Mouse (Mus musculus): ENCODE measurements at regions not wholly inside any gene's neighbourhood (a gene's known extent, or its start where the extent isn't known, plus 50 kb on each side); places are given as distances from the start of the nearest gene placed in this dataset.
A peak's percentile ranks its signal among the peaks of the same experiment; 100 is the strongest.
"Not testable (repeated sequence)": the region's sequence is repeated elsewhere in the genome, so short reads cannot be mapped to it uniquely, and the experiment has no call there.

DNA sequence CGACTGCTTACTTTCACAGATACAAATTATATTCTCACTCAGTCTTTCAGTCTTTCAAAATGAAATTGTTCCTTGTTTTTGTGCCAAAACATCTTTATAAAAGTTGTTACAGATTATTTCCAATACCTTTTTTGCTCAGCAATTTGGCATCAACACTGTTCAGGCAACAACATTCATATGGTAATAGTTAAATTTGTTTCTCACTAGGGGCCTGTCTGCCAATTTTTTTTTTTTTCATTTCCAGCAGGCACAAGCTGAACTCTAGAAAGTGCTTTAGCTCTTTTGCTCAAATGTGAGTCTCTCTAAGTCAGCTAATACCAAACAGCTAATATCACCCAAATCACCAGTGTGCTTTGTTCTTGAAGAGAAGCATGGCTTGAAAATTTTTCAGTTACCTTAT, 199.4 kb downstream of the Antxr2 start:
- DNase-seq (ENCODE audit: low spot score in 2 of 2): no peak

DNA sequence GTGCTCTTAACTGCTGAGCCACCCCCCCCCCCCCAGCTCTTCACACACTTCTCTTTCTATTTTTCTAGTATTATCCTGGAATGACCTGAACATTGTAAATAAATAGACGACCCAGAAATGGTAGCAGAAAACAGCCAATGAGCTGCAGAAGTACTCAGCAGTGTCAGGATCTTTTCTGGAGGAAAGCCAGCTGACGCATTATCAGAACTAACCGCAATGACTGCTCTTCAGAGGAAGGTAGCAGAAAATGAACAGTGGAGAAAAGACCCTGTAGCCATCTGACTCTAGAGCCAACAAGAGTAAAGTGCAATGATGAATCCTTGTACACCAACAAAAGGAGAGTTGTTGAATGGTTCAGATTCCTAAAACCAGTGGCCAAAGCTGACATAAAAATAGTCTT, 213.4 kb downstream of the Antxr2 start:
- no peak for DNase-seq (ENCODE audit: low spot score in 2 of 2)

DNA sequence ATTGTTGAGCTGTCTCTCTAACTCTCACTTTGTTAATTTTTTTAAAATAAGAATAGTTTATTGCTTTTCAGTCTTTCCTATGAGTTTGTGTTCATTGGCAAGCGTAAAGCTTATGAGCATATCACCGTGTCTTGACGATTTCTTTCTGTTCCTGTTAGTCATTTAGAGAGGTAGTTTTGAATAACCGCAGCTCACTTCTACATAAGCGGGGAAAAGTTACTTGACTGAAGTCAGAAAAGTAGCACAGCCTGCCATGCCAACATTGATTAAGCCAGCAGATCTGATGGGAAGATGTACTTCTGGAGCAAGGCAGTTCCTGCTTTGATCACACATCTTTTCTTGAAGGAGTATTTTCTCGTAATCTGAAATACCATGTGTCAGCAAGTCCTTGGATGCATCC, 215.5 kb downstream of the Antxr2 start:
- no peak for DNase-seq (ENCODE audit: low spot score in 2 of 2)

DNA sequence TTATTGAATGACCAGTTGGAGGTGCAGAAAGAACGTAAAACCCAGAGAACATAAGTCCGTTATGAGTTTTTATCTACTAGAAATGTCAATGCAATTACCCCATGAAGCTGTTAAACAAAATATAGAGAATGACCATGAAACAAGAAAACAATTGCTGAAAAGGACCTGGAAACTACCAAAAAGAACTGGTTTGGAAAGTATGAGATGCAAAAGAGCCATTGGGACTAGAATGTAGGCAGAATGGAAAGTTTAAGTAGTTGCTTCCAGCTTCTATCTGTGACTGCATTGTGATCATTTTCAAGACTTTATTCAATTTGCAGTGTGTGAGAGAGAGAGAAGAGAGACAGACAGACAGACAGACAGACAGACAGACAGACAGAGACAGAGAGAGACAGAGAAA, 216.1 kb downstream of the Antxr2 start:
- DNase-seq (ENCODE audit: low spot score in 2 of 2): no peak

DNA sequence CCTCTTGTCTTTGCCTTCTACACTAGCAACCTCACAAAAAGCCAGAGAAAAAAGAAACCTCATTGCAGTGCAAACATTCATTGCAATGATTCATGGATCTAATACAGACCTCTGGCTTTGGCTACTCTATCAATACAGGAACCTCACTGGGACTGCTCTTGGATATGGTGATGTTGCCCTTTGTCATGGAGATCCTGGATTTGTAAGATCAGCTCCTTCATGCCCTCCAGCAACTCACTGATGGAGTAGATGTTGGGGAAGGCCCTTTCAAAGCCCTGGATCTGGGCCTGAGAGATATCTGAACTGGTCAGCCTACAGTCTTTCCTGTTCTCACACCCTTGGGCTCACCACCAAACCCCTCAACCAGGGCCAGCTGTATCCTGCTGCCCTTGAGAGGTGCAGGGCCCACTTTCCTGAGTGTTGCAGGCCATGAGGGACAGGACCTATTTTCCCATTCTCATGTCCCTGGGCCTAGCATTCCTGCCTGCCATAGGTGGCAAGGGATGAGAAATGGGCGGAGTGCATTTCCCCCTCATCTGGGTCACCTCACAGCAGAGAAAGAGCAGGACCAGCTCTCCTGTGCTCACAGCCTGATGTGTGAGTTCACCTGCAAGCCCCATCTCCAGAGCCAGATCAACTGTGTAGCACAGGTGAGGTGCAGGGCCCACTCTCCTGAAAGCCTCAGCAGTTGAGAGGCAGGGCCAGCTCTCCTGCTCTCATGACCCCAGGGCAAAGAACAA, 218.1 kb downstream of the Antxr2 start:
- DNase-seq (ENCODE audit: low spot score in 2 of 2): no peak

DNA sequence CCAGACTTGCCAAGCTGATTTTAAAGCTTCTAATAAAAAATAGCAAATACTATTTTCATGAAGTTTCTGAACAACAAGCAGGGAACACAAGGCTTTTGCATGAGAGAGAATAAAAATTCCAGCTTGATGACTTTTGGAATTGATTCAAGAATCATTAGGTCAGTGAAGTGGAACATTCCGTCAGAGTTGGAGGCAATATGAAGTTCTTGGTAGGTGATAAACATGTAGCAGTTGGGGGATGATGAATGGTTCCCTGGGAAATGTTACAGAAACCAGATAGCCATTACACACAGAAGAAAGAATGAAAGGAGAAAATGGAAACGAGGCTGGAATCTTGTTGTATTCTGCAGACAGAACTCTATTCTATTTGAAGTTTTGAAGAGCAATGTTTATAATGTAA, 221.8 kb downstream of the Antxr2 start:
- DNase-seq (ENCODE audit: low spot score in 2 of 2): no peak

DNA sequence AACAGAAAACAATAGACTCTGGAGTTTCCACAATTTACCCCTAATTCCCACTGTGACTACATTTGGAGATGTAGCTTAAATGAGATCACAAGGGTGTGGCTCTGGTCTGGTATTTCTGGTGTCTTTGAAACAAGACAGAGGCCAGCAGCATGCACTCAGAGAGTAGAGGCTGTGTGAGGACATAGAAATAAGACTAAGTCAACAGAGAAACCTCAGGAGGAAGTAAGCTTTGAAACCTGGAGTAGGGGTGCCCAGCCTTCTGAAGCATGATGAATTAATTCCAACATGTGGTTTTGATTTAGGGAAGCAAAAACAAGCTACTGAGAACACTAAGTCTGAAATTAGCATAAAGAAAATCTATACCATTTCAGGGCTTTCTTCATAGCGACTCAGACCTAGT, 223.7 kb downstream of the Antxr2 start:
- DNase-seq (ENCODE audit: low spot score in 2 of 2): no peak

DNA sequence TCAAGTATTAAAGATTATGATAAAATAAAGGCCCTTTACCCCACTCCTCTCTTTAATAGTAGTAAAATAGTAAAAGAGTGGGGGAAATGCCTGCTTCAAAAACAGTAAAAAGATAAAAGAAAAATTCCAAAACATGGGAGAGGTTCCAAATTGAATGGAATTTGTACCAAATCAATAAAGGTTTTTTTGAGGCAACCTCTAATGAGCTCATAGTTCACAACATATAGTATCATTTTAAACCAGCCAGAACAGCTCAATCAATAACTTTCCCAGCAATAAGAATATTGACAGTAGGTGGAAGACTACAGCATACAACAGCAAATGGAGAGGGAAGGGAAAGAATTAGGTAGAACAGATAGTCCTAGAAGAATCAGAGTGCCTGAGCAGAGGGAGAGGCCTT, 224.1 kb downstream of the Antxr2 start:
- no peak for DNase-seq (ENCODE audit: low spot score in 2 of 2)

DNA sequence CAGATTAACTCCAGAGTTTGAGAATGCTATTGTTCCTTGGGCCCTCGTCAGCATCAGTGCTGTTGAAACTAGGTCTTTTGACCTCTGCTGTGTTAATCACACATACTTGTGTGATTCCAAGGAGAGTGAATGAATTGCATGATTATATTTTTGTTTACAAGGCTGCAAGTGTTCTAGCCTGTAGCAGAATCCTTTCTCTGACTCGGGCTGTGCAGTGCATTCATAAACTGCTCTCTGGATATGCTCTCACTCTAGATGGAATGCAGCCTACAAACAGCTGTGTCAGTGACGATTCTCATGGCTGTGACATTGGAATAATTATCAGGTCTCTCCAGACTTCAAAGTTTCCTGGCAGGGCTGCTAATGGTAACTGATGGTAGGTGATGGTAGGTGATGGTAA, 230.8 kb downstream of the Antxr2 start:
- DNase-seq (ENCODE audit: low spot score in 2 of 2): no peak

DNA sequence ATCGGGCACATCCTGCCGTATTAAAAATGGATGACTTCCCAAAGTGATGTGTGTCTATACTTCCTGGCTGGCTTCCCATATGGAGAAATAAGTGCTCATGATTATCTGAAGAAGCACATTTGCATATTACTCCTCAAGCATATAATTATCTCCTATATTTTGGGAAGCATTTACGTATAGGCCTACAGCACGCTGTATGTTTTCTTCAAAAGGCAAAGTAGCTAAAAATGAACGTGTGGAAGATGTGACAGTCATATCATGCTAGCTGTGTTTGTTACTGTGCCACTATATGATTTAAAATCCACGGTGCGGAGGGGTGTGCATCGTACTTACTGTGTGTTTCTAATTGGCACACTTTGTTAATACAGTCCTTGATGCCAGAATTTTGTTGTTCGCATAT, 242.7 kb downstream of the Antxr2 start:
- no peak for DNase-seq (ENCODE audit: low spot score in 2 of 2)

DNA sequence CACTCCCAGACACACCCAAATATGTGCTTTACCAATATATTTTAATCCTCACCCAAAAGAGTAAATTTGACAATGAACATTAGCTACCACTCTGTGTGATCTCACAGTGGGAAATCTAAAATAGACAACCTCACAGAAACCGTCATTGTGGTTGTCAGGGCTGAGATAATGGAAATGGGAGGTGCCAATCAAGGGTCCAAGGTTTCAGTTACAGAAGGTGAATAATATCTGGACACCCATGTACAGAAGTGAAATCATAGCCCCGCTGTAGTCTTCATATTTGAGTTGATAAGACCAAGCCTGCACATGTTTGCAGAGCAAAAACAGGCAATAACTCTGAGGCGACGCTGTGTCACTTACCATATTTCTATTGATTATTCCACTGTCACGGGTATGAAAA, 243.8 kb downstream of the Antxr2 start:
- DNase-seq (ENCODE audit: low spot score in 2 of 2): no peak

DNA sequence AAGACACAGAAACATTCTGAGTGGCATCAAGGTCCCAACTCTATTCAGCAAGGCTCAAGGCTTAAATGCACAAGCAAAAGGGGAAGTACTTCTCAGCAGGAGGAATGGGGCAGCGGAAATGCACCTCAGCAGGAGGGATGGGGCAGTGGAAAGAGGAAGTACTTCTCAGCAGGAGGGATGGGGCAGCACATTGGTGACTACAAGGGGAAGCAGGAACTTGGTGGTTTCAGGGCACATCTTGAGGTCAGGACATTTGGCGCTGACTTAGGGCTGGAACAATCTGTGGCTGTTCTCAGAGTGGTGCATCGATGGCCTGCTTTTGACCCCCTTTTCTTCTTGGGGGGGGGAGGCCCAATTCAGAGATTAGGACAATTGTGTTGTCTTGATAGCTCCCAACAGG, 255.7 kb downstream of the Antxr2 start:
- not testable (repeated sequence) for DNase-seq (ENCODE audit: low spot score in 2 of 2)

DNA sequence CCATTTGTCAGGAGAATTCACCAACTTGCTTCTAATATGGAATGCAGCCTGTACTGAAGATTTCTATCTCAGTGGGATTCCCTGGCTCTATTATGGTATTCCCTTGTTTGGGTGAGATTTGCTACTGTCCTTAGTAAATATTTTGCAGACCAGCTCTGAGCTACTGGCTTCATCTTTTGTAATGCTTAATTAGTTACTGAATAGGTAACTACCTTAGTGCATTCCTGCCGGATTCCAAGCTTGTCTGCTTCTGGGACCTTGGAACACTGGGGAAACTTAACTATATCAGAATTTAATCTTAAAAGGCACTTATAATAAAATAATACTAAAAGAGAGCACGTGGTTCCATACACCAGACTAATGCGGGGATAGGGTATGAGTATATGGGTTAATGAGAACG, 257.4 kb downstream of the Antxr2 start:
- not testable (repeated sequence) for DNase-seq (ENCODE audit: low spot score in 2 of 2)

DNA sequence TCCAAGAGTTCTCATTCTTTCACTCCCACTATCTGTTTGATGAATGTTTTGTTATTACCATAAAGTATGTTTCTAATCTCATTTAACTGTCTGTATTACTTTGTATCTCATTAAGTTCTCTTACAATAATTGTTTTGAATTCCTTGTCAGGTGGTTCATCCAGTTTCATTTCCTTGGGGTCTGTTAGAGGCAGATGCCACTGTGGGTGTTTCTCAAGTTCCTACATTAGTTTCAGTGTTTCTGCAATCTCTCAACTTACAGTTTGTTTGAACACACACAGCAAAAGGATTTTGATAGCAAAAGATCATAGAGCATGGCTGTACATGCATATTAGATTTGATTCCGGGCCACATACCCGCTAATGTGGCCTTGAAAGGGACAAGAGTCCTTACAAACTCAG, 280.5 kb upstream of the Gk2 start:
- no peak for DNase-seq (ENCODE audit: low spot score in 2 of 2)

DNA sequence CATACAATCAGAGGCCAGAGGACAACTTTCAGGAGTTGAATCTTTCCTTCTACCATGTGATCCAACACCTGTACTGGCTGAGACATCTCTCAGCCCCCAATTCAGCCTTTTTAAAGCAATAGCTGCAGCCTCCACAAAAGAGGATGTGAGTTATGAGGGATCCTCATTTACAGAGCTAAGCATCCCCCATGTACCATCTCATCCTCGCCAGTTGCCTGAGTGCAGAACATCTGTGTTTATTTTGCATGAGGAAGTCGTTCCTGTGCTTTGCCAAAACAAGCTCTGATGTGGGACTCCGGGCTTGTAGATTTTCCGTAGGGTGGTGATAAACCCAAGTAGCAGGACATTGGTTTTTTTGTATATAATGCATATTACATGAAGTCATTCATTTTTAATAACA, 274.1 kb upstream of the Gk2 start:
- DNase-seq (ENCODE audit: low spot score in 2 of 2): no peak

DNA sequence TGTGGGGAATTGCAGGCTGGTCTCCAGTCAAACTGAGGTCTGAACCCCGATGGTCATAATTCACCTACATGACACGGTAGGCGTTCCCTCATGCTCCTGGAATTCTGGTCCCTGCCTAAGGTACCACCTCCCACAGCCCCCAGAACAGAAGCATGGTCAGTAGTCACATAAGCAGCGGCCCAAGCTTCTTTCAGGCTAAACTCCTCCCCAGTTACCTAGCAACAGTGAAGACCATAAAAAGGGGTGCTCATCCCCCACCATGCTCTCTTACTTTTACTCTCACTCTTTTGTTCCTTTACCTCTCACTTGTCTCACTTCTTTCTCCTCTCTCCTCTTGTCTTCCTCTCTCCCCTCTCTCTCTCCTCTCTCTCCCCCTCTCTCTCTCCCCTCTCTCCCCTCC, 262.5 kb upstream of the Gk2 start:
- DNase-seq (ENCODE audit: low spot score in 2 of 2): not testable (repeated sequence)

DNA sequence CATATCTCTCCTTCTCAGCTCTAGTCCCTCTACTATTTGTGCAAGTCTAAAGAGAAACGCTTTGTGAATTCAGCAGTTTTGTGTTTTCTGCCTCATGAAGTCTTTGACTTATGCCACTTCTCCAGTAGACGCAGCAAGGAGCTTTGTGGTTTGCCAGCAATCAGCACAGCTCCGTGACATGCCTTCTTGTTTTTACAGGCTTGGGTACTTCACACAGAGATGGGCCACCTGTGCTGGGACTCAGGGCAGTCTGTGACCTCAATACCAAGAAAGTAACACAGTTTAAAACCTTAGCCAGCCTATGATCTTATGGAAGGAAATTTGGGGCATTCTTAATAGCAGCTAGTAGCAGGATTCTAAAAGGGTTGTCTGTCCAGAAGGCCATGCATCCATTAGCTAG, 248.4 kb upstream of the Gk2 start:
- no peak for DNase-seq (ENCODE audit: low spot score in 2 of 2)

DNA sequence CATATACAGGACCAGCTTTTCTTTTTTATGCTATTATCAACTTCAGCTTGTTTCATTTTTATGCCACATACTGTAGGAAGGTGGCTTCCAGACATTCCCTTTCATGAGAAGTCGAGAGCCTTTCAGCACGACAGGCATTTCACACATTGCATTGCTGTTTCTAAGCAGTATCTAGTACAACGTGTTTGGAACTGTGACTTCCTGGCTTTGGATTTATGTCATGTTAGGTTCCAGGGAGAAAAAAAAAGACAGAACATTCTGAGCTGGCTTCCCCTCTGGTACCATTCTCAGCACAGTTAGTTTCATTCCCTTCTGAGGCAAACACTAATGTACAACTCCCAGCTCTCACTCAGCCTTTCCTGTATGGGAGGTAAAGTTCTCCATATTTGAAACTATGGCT, 243.7 kb upstream of the Gk2 start:
- DNase-seq (ENCODE audit: low spot score in 2 of 2): peak in 1 of 2 experiments; percentile 8

DNA sequence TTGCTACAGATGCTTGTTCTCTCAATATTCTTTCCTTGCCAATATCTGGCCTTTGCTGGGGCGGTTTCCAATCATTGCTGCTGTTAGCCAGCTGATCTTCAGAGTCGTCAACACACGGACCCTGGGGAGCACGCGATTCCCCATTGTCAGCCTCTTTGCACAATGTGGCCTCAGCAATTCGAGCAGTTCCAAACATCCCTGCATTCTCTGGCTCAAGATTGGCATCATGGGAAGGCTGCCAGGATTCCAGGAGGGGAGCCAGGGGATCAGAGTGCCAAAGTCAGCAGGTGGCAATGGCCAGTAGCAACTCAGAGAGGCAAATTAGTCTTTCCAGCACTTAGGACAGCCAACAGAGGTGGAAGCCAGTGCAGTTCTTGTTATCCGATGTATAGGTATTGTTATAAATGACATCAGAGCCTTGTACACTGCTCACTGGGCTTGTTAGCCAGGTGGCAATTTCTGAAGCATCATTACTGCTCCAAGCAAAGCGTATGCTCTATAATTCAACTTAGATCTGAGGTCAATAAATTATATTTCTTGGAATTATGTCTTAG, 240.8 kb upstream of the Gk2 start:
- no peak for DNase-seq (ENCODE audit: low spot score in 2 of 2)

DNA sequence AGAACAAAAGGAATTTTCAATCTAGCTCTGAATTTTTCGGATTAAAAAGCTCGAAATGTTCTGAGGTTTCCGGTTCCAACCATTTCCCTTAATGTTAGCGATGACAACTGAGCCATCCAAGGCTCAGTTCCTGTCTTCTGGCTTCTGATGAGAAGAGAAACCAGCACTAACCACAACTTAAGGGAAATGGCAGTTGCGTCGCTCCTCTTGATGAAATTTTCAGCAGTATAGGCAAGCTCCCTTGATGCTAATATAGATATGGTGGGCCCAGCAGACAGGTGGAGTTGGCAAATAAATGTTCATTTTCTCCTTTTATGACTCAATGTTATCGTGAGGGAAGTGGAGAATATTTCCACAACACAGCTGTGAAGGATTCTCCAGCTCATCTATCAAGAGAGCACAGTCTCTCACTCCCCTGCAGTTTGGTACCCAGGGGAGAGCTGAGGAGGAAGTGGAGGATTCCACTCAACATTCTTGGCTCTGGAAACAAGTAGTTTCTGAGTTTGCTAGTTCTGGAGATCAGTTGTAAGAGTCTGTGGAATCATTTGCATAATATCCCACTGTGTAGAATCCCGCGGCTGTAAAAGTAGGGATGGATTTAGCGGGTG, 236.6 kb upstream of the Gk2 start:
- DNase-seq (ENCODE audit: low spot score in 2 of 2): no peak

DNA sequence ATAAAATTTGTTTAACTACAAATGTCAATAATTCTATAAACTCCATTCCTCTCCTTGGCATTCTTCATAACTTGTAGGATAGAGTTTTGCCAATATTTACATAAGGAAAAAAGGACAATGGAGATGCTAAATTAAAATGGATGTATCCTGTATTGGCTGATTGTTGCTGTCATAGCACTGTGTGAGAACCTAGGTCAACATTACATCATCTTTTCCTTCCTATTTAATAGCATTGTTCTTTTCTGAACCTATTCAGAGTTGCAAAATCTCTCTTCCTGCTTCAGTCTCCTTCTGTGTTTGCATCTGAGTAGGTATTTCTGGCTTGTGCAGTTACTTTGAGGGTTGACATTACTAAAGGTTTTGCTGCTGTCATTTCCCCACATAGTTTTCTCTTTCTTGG, 228.6 kb upstream of the Gk2 start:
- DNase-seq (ENCODE audit: low spot score in 2 of 2): no peak

DNA sequence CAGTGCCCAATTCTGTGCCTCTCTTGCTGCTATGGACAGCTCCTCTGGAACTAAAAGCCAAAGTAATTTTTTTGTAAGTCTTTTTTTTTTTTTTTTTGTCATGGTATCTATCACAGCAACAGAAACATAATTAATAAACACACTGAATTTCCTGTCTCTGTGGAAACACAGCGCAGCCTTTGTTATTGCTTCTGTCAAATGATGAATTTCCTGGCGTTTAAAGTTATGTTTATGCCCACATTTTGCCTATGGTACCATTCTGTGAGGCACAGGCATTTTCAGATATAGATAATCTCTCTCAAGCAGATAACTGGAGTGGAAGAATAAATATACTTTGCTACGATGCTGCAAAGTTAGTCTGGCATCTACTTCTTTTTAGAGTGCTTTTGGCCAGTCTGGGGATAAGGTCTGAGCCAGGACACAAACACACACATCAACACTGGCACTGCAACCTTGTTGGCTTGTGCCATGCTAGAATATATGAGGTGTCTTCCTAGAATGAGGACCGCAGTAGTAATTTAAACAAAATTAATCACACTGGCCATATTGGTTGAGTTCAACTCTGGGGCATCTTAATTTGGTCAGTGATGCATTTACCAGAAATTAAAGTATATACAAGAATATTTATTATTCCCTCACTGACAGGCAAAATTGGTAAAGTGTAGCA, 227.9 kb upstream of the Gk2 start:
- DNase-seq (ENCODE audit: low spot score in 2 of 2): no peak

DNA sequence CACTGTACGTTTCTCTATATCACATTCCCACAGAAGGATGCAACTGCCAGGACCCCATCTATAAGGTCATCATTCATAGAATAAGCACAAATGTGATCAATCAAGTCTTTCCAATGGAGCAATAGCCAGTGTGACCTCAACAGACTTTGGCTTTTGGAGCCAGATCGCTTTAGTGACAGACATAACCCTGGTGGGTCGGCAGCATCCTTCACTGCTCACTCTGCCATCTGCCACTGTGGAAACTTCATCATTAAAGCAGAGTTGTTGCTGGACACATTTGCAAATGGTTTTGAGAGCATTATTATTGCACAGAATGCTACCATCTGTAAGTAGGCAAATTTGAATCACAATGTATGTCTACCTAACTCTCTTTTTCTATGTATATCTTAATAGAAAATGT, 212.9 kb upstream of the Gk2 start:
- no peak for DNase-seq (ENCODE audit: low spot score in 2 of 2)
